Mouse (Mus musculus): Measurements from ENCODE around the gene Sgsm1. TPM values are rescaled to one million over a fixed set of nuclear protein-coding genes. Genes with fewer than 3 reads are reported as not detected.

The Sgsm1 gene
- not detected in 2 replicates for polyA plus RNA-seq (2012; ENCODE audit: low replicate concordance)

DNA sequence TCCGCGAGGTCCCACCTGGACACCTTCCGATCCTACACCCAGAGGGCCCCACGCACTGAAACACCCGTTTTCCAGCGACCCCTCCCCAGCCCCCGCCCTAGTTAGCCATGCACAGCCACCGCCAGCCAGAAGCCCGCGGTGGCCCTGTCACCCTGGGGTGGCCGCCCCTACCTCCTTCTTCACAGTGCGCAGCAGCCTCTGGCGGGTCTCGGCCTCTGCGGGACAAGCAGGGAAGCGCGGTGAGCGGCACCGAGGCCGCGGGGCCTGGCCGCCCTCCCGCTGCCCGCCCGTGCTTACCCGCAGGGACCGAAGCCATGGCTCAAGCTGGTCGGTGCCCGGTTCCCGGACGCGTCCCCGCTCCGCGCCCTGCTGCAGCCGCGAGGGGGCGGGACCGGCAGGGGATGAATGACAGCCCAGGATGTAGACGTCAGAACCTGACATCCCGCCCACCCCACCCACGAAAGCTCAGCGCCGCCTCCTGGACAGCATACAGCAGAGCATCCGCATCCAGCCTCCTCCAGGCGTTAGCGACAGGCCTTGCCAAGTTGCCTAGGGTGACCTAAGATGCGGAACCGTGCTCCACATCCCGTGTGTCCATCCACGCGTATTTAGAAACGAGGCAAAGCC lies at the start of gene Sgsm1:
Sgsm1 (minus strand) TSS at position 410 of the 627 bp plus-strand sequence.

GRCm38 (mm10) chr5:113357186-113357585 lies 46.6 kb upstream of the Sgsm1 start, which contains the start of gene Aym1:
Gene Aym1, plus strand, starts transcription at chr5:113357294.

GRCm38 (mm10) chr5:113226632-113227102 lies 83.9 kb downstream of the Sgsm1 start, which contains the start of gene Tmem211:
Gene Tmem211, plus strand, starts transcription at chr5:113226909.

GRCm38 (mm10) chr5:113221147-113221865 lies 89.3 kb downstream of the Sgsm1 start, which contains the start of gene 2900026A02Rik:
Gene 2900026A02Rik, minus strand, starts transcription at chr5:113221236.

Other genes starting within 250 kb of the Sgsm1 start
- gene Crybb2, start 240.7 kb downstream of the Sgsm1 start, polyA plus RNA-seq (2012; ENCODE audit: low replicate concordance): 0.24 TPM in 1 of 2 replicates, not detected in the other
- 0.26 TPM in 1 of 2 replicates, not detected in the other for gene Crybb3, start 229.2 kb downstream of the Sgsm1 start, polyA plus RNA-seq (2012; ENCODE audit: low replicate concordance)
- 2.2 and 3.3 TPM in 2 replicates for gene 2900026A02Rik, start 89.5 kb downstream of the Sgsm1 start, polyA plus RNA-seq (2012; ENCODE audit: low replicate concordance)
- not detected in 2 replicates for gene Tmem211, start 83.9 kb downstream of the Sgsm1 start, polyA plus RNA-seq (2012; ENCODE audit: low replicate concordance)
- not detected in 2 replicates for gene Aym1, start 46.5 kb upstream of the Sgsm1 start, polyA plus RNA-seq (2012; ENCODE audit: low replicate concordance)
- 1.5 and 2.2 TPM in 2 replicates for gene Wscd2, start 179.5 kb upstream of the Sgsm1 start, polyA plus RNA-seq (2012; ENCODE audit: low replicate concordance)